Mouse (Mus musculus): Measurements from ENCODE around the gene Sox8.

Gene Sox8

DNA sequence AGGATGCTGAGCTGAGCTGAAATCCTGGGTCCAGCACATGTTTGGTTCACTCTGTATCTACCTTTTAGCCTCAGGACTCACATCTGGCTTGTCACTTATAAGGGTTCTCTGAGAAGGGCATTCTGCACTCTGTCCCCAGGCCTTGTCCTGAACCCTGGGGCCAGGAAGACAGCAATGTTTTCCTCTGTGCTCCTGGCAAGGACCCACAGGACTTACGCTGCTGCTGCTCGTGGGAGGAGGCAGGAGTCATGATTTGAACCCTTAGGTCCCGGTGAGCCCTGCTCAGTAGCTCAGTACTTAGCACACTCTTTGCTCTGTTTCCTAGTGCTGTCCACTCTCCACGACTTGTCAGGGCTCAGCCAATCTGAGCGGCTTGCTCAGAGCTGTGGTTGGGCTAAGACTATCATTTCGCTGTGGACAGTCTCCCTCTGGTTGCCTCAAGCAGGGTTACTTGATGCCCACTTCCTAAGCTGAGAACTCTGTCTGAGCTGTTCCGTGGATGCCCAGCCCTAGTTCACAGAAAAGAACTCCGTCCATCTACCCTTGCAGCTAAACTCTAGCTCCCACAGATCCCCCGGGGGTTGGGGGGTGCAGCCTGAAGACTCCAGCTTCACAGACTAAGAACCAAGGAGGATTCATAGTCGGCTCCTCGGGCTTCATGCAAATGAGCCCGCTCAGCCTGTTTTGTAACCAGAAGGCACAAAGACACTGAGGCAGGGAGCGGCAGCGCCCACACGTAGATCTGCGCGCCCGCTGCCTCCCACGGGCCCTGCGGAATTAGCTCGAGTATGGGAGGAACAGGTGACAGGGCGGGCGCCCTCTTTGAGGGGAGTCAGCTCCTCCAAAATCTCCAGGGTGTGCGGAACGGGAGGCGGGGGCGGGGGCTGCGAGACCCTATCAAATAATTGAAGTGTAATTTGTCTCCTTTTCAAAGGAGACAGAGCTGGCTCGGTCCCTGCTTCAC is 14.5 kb downstream of the Sox8 start:
- peak; percentile 37 for DNase-seq (ENCODE audit: extremely low spot score)

DNA sequence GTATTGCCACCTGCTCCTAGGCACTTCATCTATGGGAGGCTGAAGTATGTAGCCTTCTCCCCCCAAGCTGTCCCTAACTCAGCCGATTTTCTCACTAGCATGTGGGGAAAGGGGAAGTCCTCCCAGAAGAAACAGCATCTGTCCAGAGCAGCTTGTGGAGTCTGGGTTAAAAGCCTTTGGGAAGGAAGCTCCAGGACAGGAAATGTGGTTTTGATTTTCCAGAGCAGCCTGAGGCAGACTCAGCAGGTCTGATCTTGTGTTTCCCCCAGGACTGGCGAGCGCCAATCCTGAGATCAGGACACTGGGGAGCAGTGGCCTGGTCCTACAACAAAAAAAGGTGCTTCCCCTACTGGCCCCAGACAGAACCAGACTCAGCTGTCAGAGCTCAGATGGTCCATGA is 15.3 kb downstream of the Sox8 start:
- peak; percentile 35 for DNase-seq (ENCODE audit: extremely low spot score)

DNA sequence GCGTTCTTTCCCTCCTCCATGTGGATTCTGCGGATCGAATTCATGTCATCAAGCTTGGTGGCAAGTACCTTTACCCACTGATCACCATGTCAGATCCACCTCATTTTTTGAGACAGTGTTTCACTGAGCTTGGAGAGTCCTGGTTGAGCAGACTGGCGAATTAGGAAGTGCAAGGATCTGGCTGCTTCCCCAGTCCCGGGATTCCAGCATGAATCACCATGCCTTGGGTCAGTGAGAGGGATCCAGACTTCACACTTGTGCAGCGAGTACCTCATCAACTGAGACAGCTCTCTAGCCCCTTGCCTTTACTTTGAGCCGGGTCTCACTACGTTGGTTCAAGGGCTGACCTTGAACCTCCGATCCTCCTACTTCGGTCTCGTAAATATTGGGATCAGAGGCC is 19.2 kb downstream of the Sox8 start:
- DNase-seq (ENCODE audit: extremely low spot score), result no peak

DNA sequence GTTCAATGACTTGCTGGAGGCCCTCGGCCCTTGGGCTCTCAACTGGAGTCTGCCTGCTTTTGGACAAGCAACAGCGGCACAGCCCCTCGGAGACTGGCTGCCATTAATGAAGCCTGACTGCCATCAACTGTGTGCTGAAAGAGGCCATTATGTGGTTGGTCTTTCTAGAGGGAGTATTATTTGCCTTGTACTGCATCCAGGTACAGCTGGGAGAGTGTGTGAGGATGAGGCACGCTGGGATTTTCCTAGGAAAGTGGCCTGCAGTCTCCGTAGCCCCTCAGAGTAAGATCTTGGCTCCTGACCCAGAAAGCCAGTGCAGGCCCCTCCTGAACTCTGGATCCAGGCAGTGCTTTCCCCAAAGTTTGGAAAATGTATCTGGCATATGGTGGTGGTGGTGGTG is 20.5 kb downstream of the Sox8 start:
- no peak for DNase-seq (ENCODE audit: extremely low spot score)

DNA sequence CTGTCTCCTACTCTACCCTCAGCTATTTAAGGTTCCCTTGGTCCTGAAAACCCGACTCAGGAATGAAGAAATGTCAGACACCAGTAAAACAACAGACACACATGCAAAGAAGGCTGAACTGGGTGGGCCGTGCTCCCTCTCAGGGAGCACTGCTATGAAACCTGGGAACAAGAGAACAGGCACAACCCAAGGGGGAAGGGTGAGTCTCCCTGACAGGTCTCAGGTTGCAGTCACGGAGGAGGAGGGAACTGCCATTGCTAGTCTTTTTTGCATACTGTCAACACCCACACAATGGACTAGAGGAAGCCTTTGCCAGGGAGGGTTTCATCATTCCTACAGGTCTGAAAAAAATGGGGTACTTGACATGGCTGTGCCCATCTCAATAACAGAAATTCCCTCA is 23.5 kb downstream of the Sox8 start:
- DNase-seq (ENCODE audit: extremely low spot score), result no peak

DNA sequence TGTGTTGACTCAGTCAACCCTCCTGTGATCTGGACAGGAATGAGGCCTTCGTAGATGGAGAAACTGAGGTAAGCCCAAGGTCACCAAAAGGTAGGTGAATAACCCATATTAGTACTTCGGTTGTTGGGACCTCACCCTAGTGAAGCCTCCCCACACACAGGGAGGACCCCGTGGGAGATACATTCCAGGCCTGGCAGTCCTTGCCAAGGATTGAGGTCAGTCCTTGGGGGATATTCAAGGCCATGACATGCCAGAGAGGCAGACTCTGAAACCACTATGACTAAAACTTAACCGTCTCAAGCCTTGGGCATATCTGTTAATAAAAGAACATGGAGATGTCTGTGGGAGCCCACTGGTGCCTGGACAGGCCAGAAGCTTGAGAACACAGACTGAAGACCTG is 28.7 kb downstream of the Sox8 start:
- no peak for DNase-seq (ENCODE audit: extremely low spot score)

DNA sequence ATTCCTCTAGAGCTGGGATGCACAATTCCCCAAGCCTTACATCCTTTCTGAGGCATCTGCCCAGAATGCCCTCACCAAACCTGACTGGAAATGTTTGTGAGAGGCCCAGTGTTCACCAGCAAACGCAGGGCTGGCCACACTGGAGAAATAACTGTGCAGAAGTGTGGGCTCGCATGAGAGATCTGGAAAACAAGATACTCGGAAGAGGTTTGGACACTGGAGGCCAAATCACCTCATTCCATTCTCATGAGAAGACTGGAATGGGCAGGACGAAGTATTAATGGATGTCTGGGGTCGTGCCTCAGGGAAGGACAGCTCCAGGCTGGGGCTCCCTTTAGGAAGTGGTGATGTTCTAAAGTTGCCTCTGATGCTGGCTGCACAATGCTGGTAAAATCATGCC is 29.8 kb downstream of the Sox8 start:
- no peak for DNase-seq (ENCODE audit: extremely low spot score)

DNA sequence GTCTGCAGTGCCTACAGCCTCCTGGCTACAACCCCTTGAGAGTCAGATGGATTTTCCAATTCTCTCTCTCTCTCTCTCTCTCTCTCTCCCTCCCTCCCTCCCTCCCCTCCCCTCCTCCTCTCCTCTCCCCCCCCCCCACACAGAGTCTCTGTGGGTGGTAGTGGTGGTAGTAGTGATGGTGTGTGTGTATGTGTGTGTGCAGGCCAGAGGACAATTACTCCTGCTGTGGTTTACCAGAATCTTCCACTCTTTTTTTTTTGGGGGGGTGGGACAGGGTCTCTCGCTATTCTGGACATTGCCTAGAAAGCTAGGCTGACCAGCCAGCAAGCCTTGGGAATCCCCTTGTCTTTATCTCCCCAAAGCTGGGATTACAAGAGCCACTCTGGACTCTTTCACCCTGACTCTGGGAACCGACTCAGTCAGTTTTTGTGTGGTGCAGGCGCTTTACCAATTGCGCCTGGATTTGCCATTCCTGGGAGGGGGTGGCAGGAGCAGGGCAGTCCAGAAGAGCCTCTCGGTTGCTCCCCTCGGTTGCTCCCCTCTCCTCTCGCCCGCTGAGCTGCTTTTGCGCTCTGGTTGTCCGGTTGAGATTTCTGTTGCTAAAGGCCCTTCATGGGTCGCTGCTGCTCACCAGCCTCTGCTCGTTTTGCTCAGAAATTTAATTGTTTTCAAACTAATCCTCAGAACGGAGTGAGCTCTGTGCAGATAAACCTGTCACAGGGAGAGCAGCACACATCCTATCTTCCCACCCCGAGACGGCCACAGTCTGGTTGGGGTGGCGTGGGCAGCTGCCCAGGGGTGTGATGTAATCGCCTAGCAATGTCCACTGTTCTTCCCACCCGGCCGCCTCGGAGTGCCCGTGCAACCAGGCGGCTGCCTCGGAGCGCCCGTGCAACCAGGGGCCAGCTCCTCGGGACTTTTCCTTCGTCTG is 31.3 kb downstream of the Sox8 start:
- DNase-seq (ENCODE audit: extremely low spot score), result peak; percentile 13

DNA sequence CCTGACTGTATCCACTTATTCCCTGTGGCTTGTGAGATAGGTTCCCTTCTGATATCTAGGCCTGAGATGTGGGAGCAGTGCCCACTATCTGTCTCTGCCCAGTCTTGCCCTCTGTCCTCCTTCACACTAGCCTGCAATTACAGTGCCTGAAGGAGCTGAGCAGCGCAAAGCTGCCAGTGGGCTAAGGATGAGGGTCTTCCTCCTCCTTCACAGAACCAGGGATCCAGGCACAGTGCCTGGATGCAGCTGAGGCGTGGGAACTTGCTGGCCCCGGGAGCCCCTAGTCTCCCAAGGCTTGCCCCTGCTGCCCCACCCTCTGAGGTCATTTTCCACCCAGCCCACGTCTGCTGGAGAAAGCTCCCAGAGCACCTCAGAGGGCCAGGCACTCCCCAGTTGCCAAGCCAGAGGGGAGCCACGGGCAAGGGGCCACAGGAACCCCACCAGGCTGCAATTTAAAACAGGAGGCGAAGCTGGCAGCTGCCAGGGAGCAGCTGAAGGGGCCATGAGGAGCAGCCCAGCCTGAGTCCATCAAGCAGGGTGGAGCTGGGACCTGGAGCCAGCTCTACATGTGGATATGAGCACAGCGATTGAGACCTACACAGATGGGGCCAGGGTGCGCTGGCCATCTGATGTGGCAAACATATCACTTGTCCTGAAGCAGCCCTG is 40.0 kb downstream of the Sox8 start:
- DNase-seq (ENCODE audit: extremely low spot score), result no peak

DNA sequence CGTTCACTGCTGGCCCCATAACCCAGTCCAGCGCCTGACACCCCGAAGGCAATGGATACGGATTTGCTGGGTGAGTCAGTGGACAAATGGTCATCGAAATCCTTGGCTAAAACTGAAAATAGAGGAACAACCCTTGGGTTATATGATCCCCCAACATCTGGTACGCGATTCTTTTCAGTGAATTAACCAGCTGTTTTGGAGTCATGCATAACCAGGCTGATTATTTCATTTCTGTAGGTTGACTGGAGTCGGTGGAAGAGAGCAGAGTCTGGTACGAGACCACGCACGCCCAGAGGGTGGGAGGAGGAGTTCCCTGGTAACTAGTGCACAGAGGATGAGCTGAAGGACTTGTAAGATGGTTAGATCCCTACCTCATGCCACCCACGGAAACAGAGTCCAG is 48.4 kb downstream of the Sox8 start:
- no peak for DNase-seq (ENCODE audit: extremely low spot score)

DNA sequence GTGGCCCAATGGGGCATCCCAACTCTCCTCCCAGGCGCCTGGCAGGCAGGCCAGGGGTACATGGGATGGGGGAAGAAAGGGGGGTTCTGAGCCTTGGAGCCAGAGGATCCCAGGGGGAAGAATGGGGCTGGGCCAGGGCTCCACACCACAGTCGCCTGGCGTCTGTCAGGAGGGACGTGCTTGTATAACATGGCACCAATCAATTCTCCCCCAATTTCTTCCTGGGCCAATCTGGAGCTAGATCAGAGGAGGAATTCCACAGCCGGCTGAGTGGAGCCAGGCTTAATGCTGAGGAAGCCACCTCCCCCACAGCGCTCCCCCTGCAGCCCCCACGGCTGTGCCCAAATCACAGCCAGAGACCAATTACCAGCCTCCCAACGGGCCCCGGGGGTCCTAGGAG is 50.0 kb downstream of the Sox8 start:
- DNase-seq (ENCODE audit: extremely low spot score), result no peak

DNA sequence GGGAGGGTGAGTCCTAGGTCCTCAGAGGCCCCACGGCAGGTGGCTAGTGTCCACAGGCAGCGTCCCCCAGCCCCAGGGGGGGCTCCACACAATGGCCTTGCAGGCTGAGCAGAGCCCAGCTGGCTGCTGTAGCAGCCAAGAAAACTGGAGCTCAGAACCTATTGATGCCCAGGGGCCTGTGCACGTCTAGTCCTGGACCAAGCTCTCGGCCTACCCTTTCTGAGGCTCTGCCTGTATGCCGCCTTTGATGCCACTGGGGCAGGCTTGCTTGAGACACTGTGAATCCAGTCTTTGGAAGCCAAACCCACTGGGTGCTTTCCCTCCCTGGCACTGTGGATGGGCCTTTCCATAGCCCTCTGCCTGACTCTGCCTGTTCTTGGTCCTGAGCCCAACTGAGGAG is 51.0 kb downstream of the Sox8 start:
- DNase-seq (ENCODE audit: extremely low spot score), result no peak

DNA sequence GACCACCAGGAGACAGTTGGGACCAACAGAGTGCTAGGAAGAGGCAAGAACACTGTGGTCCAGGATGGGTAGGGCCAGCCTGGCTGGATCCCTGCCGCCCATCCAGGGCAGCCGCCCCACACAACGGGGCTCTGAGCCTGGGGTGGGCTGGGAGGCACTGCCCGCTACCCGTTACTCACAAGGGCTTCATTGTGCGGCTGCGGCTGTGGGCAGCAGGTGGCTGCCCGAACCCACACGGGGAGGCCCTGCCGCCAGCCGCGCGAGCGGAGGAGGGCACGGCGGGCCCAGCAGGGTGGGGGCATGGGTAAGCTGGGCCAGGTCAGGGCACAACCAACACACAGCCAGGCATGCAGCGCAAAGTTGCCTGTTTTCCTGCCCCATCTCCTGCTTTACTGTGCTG is 52.3 kb downstream of the Sox8 start:
- DNase-seq (ENCODE audit: extremely low spot score), result no peak

DNA sequence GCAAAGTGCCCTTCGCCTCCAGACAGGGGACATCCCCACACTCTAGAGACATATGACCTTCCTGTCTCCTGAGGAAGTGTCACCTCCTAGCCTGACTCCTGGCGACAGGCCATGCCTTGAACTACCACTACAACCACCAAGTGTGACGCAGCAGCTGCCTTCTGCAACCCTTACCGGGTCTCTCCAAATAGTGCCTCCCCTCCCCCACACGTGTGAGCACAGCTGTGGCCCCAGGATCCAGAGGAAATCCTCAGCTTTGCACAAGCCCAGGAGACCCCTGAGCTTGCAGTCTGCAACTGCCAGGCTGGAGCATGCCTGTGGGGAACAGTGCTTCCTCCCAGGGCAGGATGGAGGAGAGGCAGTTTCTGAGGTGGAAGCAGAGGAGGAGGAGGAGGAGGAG is 54.2 kb downstream of the Sox8 start:
- no peak for DNase-seq (ENCODE audit: extremely low spot score)

Data from embryo, embryonic 9.5 days (tissue).